Mouse (Mus musculus) ES-Bruce4 (cell line): ENCODE data around the gene Rsph3a. TPM values are rescaled to one million over a fixed set of nuclear protein-coding genes. Genes with fewer than 3 reads are reported as not detected.
"Not testable (repeated sequence)": the region's sequence is repeated elsewhere in the genome, so short reads cannot be mapped to it uniquely, and the experiment has no call there.

Experiments used
- H3K27ac ChIP-seq: 2 replicates; pipeline ENCODE4 v1.5.1; 2012; ENCODE audit warnings: low read length, inconsistent platforms; ENCODE audit not compliant: insufficient read depth
- H3K27me3 ChIP-seq: 2 replicates; pipeline ENCODE4 v1.6.1; 2012; ENCODE audit warnings: mild to moderate bottlenecking, low read length, inconsistent platforms; ENCODE audit not compliant: control insufficient read depth, poor library complexity, insufficient read depth, severe bottlenecking
- H3K36me3 ChIP-seq: 2 replicates; pipeline ENCODE4 v1.6.1; 2012; ENCODE audit warnings: inconsistent platforms, mild to moderate bottlenecking, low read length, moderate library complexity; ENCODE audit not compliant: control insufficient read depth, poor library complexity, insufficient read depth, severe bottlenecking
- H3K4me1 ChIP-seq: one replicate; pipeline ENCODE4 v1.8.1; 2011; ENCODE audit warnings: low read length; ENCODE audit not compliant: control insufficient read depth, insufficient read depth
- H3K4me3 ChIP-seq: 2 replicates; pipeline ENCODE4 v1.5.1; 2011; ENCODE audit warnings: low read depth, mild to moderate bottlenecking, low read length
- H3K9ac ChIP-seq: 2 replicates; pipeline ENCODE4 v1.6.1; 2012; ENCODE audit warnings: low read depth, mild to moderate bottlenecking, inconsistent platforms; ENCODE audit not compliant: poor library complexity, severe bottlenecking
- H3K9me3 ChIP-seq: replicated peaks from 2 replicates; pipeline ENCODE4 v1.6.1; 2012; ENCODE audit warnings: mild to moderate bottlenecking, low read length, inconsistent platforms; ENCODE audit not compliant: control insufficient read depth, poor library complexity, insufficient read depth, severe bottlenecking
- polyA plus RNA-seq: library from polyadenylated mRNA; stranded (reverse); fragments of >200 nt; gene quantifications from 2 replicates; pipeline ENCODE4 v1.2.4, GENCODE M21; 2011; ENCODE audit warnings: low read depth; ENCODE audit not compliant: missing spikeins, insufficient read depth, insufficient read length

The Rsph3a gene
- polyA plus RNA-seq, 1 experiment, result 3.9 TPM

DNA sequence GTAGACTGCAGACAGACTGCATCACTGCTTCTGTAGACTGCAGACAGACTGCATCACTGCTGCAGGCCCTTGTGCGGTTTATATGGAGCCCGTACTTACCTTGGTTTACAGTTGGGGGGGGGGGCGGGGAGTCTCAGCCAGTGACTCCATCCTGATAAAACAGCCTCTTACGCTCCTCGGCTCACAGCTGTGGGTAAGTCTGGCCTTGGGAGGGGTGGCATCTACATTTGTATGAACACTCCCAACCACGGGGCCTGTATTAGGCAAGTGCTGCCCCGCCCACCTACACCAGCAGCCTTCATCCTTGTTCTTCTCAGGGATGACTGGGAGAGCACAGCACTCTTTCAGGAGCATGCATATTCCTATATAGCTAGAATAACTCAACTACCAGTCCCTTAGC lies 41.6 kb downstream of the Rsph3a start:
- H3K27ac ChIP-seq, H3K36me3 ChIP-seq, H3K27me3 ChIP-seq, H3K4me1 ChIP-seq, H3K9me3 ChIP-seq, H3K4me3 ChIP-seq, H3K9ac ChIP-seq: not testable (repeated sequence)

DNA sequence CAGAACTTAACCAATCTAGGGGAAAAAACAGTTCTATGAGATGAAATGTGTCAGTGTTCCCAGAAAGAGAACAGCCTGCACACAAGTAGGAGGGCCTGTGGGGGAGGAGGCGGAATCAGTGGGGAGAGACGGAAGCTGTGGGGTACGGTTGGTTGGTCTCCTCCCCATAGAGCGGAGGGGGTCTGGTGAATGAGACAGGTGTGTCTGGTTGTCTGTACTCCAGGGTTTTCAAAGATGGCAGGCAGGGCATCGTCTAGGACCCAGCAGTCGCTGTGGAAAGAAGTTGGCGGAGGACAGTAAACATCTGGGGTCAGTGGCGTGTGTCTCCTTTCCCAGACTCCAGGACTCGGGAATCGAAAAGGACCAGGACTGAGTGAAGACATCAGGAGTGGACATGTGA lies 57.8 kb downstream of the Rsph3a start:
- not testable (repeated sequence) for H3K4me3 ChIP-seq, H3K9me3 ChIP-seq, H3K27me3 ChIP-seq, H3K4me1 ChIP-seq, H3K9ac ChIP-seq, H3K27ac ChIP-seq, H3K36me3 ChIP-seq

GRCm38 (mm10) chr17:8006771-8007170 lies 61.4 kb downstream of the Rsph3a start:
- H3K9ac ChIP-seq, H3K36me3 ChIP-seq, H3K4me3 ChIP-seq, H3K27me3 ChIP-seq, H3K4me1 ChIP-seq, H3K27ac ChIP-seq, H3K9me3 ChIP-seq: not testable (repeated sequence)

GRCm38 (mm10) chr17:8009565-8009964 lies 64.2 kb downstream of the Rsph3a start:
- not testable (repeated sequence) for H3K9me3 ChIP-seq, H3K9ac ChIP-seq, H3K36me3 ChIP-seq, H3K27ac ChIP-seq, H3K4me3 ChIP-seq, H3K4me1 ChIP-seq, H3K27me3 ChIP-seq

DNA sequence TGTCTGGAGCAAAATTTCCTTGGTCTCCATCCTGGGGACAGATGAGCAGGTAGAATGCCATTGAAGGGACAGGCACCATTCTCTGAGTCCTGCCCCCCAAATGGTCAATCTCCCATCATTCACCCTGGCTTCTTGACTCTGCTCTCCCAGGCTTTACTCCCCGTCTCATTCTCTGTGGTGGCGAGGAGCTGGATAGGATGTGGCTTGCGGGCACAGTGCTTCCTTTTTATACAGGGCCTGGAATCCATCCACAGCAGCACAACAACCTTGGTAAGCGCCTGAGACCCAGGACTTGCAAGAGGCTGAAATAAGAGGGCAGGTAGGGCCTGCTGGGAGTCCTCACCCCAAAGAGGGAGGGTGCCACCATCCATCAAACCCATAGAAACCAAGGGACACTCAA lies 68.6 kb downstream of the Rsph3a start:
- H3K27ac ChIP-seq, H3K9ac ChIP-seq, H3K36me3 ChIP-seq, H3K9me3 ChIP-seq, H3K4me1 ChIP-seq, H3K27me3 ChIP-seq, H3K4me3 ChIP-seq: not testable (repeated sequence)

GRCm38 (mm10) chr17:8022675-8023074 lies 77.3 kb downstream of the Rsph3a start:
- not testable (repeated sequence) for H3K27me3 ChIP-seq, H3K27ac ChIP-seq, H3K4me1 ChIP-seq, H3K9me3 ChIP-seq, H3K4me3 ChIP-seq, H3K36me3 ChIP-seq, H3K9ac ChIP-seq

DNA sequence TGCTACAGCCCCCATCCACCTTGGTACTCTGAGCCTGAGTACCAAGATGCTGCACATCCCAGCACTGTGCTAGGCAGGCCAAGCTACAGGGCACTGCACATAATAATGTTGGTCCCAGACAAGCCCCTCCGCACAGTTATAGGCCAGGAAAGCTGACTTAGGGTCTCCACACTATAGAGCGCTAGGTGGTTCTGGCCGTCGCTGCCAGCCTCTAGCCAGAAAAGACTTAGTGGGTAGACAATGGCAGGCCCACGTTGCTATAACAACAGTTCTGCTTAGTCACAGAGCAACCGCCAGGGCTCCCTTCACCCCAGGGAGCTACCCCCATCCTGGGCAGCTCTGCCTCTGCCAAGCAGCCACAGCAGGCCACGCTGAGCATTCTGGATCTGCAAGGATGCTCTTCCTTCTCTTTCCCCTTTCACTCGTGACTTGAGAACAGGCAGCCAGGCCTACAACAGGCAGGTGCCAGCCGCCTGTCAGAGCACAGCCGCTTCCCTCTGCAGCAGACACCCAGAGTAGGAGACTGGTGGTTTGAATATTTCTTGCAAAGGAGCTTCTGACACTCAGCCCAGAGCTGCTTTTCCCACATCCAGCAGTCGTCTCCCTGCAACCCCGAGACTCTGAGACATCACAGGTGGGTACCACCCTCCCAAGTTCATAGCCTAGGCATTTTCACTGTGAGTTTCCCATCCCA lies 82.2 kb downstream of the Rsph3a start:
- not testable (repeated sequence) for H3K9me3 ChIP-seq, H3K9ac ChIP-seq, H3K4me3 ChIP-seq, H3K27ac ChIP-seq, H3K36me3 ChIP-seq, H3K4me1 ChIP-seq, H3K27me3 ChIP-seq

Other genes starting within 250 kb of the Rsph3a start
- gene Fndc1, start 118.3 kb upstream of the Rsph3a start, polyA plus RNA-seq, result 4.3 and 6.1 TPM in 2 replicates
- not detected in 2 replicates for gene Tagap, start 19.6 kb upstream of the Rsph3a start, polyA plus RNA-seq
- 0.26 TPM in 1 of 2 replicates, not detected in the other for gene Gm49673, start 202.2 kb downstream of the Rsph3a start, polyA plus RNA-seq
- 2.2 and 2.4 TPM in 2 replicates for gene Rnaset2a, start 202.5 kb downstream of the Rsph3a start, polyA plus RNA-seq
- 77.8 and 78.5 TPM in 2 replicates for gene Fgfr1op, start 219.9 kb downstream of the Rsph3a start, polyA plus RNA-seq